Mouse (Mus musculus): ENCODE measurements around the gene C1qtnf7. TPM values are rescaled to one million over a fixed set of nuclear protein-coding genes. Genes with fewer than 3 reads are reported as not detected.

C1qtnf7 gene
- total RNA-seq, 2 experiments from 2014 or later = 3.5 to 4.2 TPM

DNA sequence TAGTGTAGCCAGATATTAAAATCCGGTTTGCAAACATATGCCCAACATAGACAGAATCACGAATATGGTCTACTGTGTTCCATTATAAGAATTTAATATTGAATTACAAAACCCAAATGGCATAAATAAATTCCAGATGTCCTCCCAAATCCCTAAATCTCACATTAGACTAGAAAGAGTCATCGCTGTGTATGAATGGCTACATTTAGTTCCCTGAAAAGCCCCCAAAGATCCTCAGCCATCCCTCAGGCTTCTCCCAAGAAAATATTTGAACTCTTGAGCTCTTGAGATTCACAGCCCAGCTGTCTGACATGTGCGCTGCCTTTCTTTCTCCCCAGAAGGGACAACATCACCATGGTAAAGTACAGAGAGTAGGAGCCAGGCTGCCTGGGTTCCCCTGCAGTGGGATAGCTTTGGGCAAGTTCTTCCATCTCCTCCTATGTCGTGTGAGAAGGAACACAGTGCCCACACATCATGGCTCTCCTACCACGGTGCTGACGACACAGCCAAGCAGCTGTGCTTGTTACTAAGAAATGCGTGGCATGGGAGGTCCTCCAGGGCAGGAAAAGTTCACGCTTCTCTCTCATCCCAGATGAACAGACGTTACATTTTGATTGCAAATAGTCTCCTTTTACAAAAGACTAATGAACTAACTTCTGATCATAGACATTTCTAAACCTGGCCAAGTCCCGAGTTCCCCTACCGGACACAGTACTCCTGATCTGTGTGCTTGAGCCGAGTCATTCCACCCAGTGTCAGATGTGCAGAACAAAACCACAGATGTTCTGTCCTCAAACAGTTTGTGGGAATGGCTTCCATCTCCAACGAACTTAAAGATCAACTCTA, 23.2 kb downstream of the C1qtnf7 start:
- DNase-seq (ENCODE audit: low spot score in 2 of 2) = no peak

DNA sequence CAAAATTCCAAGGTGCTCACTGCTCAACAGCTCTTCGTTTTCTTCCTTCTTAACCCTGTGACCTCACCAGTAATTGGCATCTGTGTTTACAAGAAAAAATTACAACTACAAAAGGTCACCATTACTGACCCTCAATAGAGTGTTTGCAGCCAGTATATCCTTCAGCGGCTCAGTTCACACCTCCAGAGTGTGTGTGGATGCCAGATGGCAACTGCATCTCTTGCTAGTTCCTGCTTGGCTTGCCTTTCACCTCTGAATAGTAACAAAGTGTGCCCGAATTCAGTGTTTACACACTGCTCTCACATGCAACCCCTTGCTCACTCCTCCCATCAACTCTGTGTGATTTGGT, 23.8 kb downstream of the C1qtnf7 start:
- no peak for DNase-seq (ENCODE audit: low spot score in 2 of 2)

DNA sequence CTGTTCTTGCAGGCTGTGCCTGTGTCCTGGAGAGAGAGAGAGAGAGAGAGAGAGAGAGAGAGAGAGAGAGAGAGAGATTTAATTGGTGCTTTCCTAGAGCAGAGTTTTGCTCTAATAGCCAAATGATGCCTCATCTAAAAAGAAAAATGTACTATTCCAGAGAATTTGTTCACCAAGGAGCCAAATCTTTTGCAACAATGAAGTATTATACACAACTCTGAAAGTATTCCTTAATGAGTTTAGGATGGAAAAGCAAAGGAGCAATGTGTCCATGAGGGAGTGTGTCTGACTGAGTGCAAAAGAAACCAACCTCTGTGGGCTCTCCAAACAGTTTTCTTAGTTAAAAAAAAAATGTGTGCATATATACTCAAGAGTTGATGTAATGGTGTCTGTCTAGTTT, 24.5 kb downstream of the C1qtnf7 start:
- DNase-seq (ENCODE audit: low spot score in 2 of 2) = no peak

DNA sequence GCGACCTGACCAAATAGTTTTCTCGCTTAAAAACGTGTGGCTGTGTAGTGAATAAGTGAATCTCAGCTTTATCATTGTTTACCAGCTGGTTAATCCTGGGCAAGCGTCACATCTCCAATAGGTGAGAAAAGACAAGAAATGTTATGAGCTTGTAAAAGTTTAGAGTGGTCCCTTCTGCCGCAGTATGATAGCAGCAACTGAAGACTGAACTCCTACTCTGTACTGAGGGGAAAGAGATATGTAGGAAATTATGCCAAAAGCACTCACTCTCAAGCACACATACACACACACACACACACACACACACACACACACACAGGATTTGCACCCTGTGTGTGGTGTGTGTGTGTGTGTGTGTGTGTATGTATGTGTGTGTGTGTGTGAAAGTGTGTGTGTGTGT, 26.2 kb downstream of the C1qtnf7 start:
- DNase-seq (ENCODE audit: low spot score in 2 of 2) = no peak

DNA sequence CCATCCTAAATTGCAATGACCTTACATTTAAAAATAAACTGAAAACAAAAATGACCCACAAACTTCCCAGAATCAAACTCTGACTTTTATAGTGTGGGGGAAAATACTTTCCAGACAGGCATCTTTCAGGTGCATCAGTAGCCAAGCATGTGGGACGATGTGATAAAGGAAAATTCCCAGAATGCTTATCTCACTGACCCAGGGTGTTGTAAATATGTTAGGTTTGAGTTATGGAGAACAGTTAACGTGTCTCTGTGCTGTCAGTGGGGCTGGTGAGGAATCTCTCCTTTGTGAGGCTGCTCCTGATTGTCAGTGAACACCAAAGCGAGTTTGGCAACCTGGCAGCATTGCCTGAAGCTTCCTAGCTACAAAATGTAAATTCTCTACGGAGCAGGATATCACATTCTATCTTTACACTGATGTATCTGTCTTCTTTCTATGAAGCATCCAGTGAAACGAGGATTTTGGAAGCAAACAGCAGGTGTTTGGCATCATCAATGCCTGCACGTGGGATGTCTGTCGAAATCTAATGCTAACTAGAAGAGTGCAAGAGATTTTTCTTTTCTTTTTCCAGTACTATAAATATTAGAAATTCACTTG, 27.0 kb downstream of the C1qtnf7 start:
- DNase-seq (ENCODE audit: low spot score in 2 of 2) = no peak

DNA sequence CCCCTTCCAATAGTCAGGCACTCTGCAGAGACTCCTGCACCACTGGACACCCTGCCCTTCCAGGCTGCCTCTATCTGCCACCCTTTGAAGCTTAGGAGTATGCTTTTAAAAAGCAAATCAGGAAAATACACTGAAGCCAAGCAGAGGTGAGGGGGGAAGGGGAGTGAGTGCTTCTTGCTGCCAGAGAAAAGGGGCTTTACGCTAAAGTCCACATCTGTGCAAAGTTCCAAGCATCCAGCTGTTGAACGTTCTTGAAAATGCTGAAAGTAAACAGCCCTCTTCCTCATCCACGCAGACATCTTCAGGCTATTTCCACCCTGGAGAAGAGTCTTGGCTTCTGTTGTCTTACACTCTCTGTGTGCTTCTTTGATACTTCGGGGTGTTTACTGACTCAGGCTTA, 34.6 kb downstream of the C1qtnf7 start:
- DNase-seq (ENCODE audit: low spot score in 2 of 2) = no peak

DNA sequence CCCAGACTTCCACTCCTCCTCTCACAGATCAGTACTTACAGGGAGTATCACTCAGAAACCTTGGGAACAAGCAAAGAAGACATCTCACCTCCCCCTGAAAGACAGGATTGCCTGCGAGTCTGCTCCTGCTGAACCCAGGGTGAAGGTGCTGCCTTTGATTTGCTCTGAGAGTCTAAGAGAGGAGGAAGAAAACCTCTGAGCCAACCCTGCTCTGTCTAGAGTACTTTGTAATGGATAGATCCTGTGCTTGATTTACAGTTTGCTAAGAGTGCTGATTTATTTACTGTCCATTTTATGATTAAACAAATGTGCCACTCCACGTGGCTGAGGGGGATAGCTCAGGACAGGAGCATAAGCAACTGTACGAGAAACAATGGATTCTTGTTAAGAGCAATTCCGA, 35.1 kb downstream of the C1qtnf7 start:
- DNase-seq (ENCODE audit: low spot score in 2 of 2) = no peak

DNA sequence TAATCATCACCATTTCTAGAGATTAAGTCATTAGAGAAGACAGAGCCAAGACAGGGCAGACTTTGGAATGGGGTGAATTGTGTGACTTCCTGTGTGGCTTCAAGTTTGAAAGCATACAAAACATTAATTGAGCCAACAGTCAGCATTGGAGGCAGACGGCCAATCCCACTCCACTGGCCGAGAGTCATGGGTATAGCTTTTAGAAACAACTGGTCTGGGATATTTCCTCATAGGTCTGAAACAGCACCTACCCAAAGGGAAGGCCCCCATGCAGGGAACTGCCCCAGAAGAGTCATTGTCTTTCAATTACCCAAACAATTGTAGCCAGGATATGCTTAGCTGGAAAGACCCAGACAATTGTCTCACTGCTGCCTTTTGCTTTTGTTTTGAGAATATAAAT, 39.5 kb downstream of the C1qtnf7 start:
- peak in 1 of 2 experiments; percentile 33 for DNase-seq (ENCODE audit: low spot score in 2 of 2)

DNA sequence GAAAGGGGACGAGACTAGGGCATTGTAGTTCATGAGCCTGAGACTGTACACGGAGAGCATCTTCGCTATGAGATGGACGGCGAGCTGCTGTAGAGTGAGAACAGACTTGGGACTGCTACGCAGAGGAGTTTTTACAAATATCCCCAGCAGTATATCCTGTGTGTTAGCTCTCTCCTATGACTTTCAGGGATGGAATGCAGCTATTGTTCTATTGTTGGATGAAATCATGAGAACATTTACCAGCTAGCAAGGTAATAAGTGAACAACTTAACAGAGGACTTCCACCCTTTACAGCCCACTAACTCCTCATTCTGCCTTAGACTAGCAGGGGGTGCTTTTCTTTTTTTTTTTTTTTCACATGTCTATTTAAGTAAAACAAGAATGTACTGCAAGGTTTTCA, 40.1 kb downstream of the C1qtnf7 start:
- no peak for DNase-seq (ENCODE audit: low spot score in 2 of 2)

DNA sequence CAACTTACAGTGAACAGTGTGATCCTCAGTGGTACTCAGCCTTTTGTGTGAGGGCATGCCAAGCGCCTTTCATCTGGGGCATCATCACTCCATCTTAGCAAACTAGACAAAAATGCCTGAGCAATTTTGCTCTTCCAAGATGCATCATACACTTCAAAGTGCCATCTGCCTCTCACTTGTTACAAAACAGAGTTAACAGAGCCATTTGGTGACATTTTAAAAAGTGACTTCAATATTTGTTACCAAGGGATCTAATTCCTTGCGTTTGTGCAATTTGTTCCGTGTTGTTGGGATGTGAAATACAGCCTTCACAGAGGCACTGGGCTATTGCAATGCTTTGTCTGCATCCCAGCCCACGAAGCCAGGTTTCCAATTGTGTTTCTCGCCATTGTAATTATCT, 42.1 kb downstream of the C1qtnf7 start:
- DNase-seq (ENCODE audit: low spot score in 2 of 2) = no peak

DNA sequence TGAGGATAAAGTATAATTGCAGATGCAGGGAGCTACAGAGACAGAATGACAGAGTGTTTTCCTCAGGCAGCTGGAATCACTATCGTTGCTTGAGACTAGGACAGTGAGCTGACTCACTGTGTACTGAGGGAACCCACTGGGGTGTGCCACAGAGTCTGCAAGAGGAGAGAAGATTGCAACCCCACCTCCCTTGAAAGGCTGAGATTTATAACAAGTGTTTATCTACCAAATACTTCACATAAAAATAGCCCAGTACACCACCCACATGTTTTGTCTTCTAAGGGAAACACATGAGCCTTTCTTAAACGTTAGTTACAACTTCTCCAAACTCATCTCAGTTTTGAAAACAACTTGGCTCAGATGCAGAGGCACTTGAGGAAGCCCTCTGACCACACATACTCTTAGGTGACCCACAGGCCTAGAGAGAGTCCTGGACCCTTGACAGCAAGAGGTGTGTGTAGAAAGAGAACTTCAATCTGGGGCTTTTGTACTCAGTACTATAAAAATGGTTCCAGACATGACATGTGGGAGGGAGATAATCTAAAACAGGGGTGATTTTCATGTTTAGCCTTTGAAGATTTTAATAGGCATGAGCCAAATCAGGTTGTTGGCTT, 46.4 kb downstream of the C1qtnf7 start:
- no peak for DNase-seq (ENCODE audit: low spot score in 2 of 2)

DNA sequence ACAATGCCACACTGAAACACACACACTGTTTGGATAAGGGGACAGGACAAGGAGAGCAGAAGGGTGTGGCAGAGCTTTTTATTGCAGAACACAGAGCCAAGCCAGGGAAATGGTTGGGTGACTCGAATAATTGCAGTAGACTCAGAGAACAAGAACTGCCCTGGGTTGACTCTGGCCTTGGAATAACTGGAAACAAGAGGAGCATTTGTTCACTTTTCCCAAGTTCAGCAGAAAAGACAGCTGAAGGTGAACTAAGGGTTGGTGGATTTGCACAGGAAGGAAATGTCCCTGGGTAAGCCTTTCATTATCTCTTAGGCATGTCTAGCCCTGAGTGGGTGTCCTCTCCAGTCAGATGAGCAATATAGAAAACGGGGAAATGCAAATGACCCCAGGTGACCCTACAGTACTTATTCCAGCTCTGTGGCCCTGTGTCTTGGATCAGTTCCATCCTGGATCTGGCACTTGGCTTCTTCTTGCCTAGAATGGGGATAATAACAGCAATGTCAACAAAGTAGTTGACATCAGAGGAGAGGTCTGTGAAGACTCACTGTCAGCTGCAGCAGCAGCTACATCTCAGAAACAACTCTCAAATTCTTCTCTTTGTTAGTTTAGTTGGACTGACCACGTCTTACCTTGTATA, 54.5 kb downstream of the C1qtnf7 start:
- DNase-seq (ENCODE audit: low spot score in 2 of 2) = no peak

DNA sequence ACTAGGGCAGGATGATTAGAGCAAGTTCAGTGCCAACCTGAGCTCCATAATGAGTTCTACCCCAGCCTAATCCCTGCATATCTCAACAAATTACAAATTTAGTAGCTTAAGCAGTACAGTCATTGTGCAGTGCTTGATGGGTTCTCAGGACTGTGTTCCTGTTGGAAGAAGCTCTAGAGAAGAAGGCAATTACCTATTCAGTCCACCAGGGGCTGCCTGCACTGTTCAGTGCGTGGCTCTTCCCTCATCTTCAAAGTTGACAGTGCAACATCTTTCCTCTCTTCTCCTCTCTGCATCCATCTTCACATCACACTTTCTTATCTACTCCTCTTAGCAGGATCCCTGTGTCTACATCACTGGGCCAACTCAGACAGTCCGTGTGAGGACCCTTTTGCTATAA, 67.5 kb downstream of the C1qtnf7 start:
- peak in 1 of 2 experiments; percentile 17 for DNase-seq (ENCODE audit: low spot score in 2 of 2)

DNA sequence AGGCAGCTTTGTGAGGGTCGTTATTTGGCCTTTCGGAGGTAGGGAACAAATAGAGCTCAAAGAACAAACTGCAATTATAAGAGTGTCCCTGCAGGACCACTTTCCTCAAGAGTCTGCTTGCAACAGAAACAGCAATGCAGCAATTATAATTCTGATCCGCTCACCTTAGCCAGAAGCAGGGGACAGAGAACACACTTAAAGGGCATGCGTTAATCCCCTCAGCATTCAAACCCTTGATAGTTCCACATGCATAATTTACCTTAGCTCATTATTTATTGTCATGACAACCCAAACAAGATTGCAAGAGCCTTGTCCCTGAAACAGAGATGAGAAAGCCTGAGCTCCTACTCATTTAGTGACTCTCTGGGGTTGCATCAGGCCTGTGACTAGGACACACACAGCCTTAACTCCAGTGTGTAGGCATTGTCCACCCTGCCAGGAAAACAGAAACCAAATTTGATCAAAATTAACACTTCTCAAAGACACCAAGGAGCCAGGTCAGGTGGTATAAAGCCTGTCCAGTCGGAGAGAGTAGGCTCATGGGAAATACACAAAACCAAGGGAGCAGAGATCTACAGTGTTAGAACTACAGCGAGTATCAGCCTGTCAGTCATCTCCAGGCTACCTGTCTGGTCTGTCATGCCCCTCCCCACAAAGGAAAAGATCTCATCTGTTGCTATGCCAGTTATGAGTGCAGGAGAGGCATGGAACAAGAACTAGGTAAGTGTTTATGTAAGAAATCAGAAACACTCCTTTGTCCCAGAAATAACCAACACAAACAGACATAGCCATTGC, 68.2 kb downstream of the C1qtnf7 start:
- no peak for DNase-seq (ENCODE audit: low spot score in 2 of 2)

DNA sequence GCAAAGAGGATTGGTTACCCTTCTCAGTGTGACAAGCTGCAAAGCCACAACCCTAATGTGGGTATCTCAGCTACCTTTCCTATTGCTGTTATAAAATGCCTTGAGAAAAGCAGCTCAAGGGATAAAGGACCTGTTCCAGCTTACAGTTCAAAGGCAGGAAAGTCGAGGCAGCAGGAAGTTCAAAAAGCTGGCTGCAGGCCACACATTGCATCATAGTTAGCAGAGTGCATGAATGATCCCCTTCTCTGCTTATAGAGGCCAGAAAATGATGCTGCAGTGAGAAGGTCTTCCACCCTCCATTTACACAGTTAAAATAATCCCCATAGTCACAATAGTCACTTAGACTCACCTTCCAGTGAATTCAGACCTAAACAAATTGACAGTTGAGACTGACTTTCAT, 69.1 kb downstream of the C1qtnf7 start:
- DNase-seq (ENCODE audit: low spot score in 2 of 2) = no peak

DNA sequence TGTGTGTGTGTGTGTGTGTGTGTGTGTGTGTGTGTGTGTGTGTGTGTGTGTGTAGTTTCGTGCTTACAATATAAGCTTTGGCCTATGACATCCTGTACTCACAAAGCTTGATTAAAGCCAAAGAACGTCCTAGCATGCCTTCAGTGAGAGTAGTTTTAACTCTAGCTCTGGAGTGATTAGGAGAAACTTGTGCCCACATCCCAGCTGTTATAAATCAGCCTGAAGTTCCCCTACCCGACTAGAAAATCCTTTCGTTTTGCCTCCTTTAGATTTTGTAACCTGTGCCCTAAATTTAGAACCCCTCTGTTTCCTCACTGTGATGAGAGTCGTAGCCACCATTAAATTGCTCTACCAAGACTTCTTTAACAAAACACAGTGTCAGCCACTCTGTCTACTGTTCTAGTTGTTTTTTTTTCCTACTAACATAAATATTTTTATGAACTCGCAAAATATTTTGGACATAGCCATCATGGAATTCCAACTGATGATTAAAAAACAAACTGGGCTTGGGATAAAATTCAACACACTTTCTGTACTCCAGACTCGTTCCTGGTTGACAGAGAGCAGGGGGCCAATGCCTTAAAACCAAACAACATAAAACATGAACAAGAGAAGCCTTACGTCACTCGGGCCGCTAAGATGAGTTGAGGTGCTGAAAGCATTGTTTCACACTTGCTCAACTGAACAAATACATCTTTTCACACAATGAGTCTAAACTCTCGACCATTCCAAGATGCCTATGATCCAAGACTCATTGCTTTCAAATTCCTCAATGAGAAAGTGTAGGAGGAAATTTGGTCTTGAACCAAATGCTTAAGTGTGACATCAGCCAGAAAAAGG, 70.3 kb downstream of the C1qtnf7 start:
- no peak for DNase-seq (ENCODE audit: low spot score in 2 of 2)

DNA sequence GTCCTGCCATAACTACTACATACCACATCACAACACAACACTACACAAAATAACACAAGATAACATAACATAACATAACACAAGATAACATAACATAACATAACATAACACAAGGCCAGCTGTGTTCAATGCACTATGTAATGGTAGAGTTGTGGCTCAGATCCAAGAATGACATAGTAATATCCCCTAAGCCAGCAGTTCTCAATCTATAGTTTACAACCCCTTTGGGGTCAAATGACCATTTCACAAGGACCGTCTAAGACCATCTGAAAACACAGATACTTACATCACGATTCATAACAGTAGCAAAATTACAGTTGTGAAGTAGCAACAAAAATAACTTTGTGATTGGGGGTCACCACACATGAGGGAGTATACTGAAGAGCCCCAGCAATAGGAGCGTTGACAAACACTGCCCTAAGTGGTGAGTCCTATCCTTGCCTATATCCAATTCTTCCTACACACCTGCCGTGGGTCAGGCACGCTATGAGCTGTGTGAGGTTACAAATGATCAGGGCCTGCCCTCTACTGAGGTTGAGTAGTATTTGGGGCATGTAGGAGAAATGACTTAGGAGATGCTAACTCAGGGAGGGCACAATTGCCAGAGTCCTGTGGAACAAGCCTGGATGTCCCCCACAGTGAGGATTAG, 73.6 kb downstream of the C1qtnf7 start:
- no peak for DNase-seq (ENCODE audit: low spot score in 2 of 2)

DNA sequence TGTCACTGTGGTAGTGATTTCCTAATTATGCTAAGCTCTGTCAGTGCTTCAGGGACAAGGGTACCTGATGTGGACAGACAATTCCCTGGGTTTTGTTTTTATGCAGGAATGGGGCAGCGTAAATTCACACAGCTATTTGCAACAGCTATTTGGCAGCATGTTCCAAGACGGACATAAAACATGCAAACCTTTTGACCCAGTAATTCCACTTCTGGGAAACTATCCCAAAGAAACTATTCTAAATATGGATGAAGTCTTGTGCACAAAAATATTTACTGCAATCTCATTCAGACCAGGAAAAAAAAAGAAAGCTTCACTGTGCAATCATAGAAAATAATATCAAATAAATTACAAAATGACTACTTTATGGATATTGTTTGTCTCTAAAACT, 74.1 kb downstream of the C1qtnf7 start:
- no peak for DNase-seq (ENCODE audit: low spot score in 2 of 2)

DNA sequence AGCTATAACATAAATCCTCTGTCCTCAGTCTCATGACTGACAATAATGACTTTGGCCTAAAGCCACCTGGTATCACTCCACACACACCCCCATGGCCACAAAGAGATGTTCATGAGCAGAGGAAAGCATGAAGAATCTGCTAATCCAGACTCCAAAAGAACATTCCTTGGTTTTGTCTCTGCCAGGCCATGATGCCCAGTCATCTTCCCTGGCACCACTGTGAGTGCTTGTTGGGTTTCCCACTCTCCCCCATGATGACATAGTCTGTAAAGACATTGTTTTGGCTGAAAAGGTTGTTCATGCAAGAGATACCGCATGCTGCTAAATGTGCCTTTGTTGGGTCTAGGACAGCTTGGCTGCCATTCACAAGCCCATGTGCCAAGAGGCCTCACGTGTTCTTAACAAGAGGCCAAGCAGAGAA, 75.0 kb downstream of the C1qtnf7 start:
- peak in 1 of 2 experiments; percentile 48 for DNase-seq (ENCODE audit: low spot score in 2 of 2)

DNA sequence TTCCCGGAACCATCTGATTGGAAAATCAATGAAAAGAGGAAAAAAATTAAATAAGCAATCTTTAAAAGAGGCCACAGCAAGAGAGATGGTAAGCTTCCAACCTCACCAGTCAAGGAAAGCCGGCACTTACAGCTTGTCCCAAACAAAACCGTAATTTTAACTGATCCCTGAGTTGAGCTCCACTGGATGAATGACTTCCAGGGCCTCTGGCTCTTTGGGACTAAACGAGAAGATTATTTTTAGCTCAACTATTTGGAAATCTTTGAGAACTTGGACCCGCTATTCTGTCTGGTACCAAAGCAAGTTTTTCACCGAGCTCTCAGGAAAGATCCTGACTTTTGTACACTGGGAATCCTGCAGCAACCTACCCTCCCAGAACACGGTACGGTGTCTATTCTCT, 86.3 kb downstream of the C1qtnf7 start:
- DNase-seq (ENCODE audit: low spot score in 2 of 2) = no peak

Measured in gastrocnemius, postnatal 4 days (tissue).